Mouse (Mus musculus) spleen, adult 2 months (tissue): ENCODE data around the gene Fam69b.
A peak's percentile ranks its signal among the peaks of the same experiment; 100 is the strongest.

ENCODE experiments used
- CTCF ChIP-seq: fragments of 200-500 bp; IDR thresholded peaks from 2 replicates; pipeline ENCODE4 v1.5.1; 2011; ENCODE audit warnings: mild to moderate bottlenecking, inconsistent platforms; ENCODE audit not compliant: insufficient read depth, insufficient read length, insufficient replicate concordance; ENCODE audit errors: extremely low read depth
- POLR2A ChIP-seq: fragments of 200-500 bp; IDR thresholded peaks from 2 replicates; pipeline ENCODE4 v1.6.1; 2011; ENCODE audit warnings: low read depth, low read length, inconsistent platforms

DNA sequence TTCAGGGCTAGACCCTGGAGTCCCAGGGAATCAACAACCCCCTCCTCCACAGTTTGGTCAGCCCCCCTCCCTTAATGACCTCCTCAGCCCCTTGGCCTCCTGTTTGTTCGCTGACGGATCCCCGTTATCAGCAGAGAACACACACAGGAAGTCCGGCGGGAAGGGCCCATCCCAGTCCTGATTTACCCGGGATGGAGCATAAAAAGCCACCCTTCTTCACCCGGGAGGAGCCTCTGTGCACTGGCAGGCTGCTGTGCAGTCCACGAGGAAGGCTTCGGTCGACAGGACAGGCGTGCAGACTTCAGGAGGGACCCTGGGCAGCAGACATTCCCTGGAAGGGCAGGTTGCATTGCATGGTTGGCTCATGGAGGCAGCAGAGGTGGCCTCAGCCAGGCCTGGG is 44.6 kb upstream of the Fam69b start:
- no peak for TF ChIP-seq CTCF
- TF ChIP-seq POLR2A: peak; percentile 32
